Comparison of ENCODE assay signal across 10 mouse cellular contexts in genomic region chr17:11926865-11927386, GRCm38 (mm10).
DNase-seq lines count a peak whose midpoint lies in the region; ATAC-seq and TF ChIP-seq lines count a peak whose summit lies in the region.
"Had no signal": no experiment of that assay in that cellular context is flagged by ENCODE, and none has a peak within 500 bp of the region (broad histone marks: within the 10 kb centered on the region; RNA-seq: fewer than 3 reads in every experiment).

No protein-coding gene starts in this region.

- peak; percentile 31 for DNase-seq in kidney, postnatal 0 days (ENCODE audit: low spot score)
- no peak for DNase-seq in gastrocnemius, postnatal 10 days
- DNase-seq in right cerebral cortex, postnatal 25 days: no peak
- no peak for DNase-seq in lung, postnatal 4 days
- DNase-seq: heart, adult 2 months had no signal

- H3K4me3 ChIP-seq in intestine, embryonic 16.5 days (ENCODE audit: low read length): no peak overlapping the region
- no peak overlapping the region for H3K4me3 ChIP-seq in intestine, embryonic 15.5 days (replicated peaks)
- H3K4me3 ChIP-seq in forebrain, embryonic 16.5 days (replicated peaks; ENCODE audit: low read length): no peak overlapping the region
- no peak overlapping the region for H3K4me3 ChIP-seq in kidney, postnatal 0 days (replicated peaks; ENCODE audit: low read depth, low read length)
- no peak overlapping the region for H3K4me3 ChIP-seq in neural tube, embryonic 14.5 days (ENCODE audit: low read depth, low read length)
- H3K4me3 ChIP-seq: heart, adult 2 months; lung, embryonic 15.5 days had no signal

- H3K9me3 ChIP-seq in intestine, embryonic 16.5 days (ENCODE audit: control insufficient read depth, low read length): no peaks in the 10 kb centered on the region
- H3K9me3 ChIP-seq in intestine, embryonic 15.5 days: no peaks in the 10 kb centered on the region
- H3K9me3 ChIP-seq in forebrain, embryonic 16.5 days (ENCODE audit: control insufficient read depth, low read length): no peaks in the 10 kb centered on the region
- H3K9me3 ChIP-seq in kidney, postnatal 0 days (replicated peaks; ENCODE audit: low read length): no peaks in the 10 kb centered on the region
- H3K9me3 ChIP-seq in neural tube, embryonic 14.5 days (ENCODE audit: control insufficient read depth, low read length): no peaks in the 10 kb centered on the region
- H3K9me3 ChIP-seq: lung, embryonic 15.5 days had no signal

- H3K27me3 ChIP-seq in intestine, embryonic 16.5 days (replicated peaks; ENCODE audit: control insufficient read depth, insufficient read depth, low read length): no peaks in the 10 kb centered on the region
- no peaks in the 10 kb centered on the region for H3K27me3 ChIP-seq in intestine, embryonic 15.5 days (replicated peaks)
- H3K27me3 ChIP-seq in forebrain, embryonic 16.5 days (replicated peaks; ENCODE audit: control insufficient read depth, insufficient read depth, low read length): no peaks in the 10 kb centered on the region
- H3K27me3 ChIP-seq in kidney, postnatal 0 days (ENCODE audit: insufficient read depth, low read length): no peaks in the 10 kb centered on the region
- no peaks in the 10 kb centered on the region for H3K27me3 ChIP-seq in neural tube, embryonic 14.5 days (ENCODE audit: control insufficient read depth, insufficient read depth, low read length)
- H3K27me3 ChIP-seq: lung, embryonic 15.5 days had no signal

- WGBS in intestine, embryonic 16.5 days: 35% methylated on average over 11 of the region's 11 CpGs
- 48% methylated on average over 11 of the region's 11 CpGs for WGBS in intestine, embryonic 15.5 days
- 5% methylated on average over 11 of the region's 11 CpGs for whole genome bisulfite sequencing in forebrain, embryonic 16.5 days
- WGBS in kidney, postnatal 0 days: 33% methylated on average over 11 of the region's 11 CpGs
- 25% methylated on average over 11 of the region's 11 CpGs for WGBS in neural tube, embryonic 14.5 days

- H3K27ac ChIP-seq in intestine, embryonic 16.5 days (ENCODE audit: low read length): no peak overlapping the region
- H3K27ac ChIP-seq in intestine, embryonic 15.5 days: no peak overlapping the region
- no peak overlapping the region for H3K27ac ChIP-seq in forebrain, embryonic 16.5 days (ENCODE audit: low read length)
- H3K27ac ChIP-seq in kidney, postnatal 0 days: no peak overlapping the region
- H3K27ac ChIP-seq in neural tube, embryonic 14.5 days (ENCODE audit: low read depth, low read length): peak overlapping the region; percentile 69; the same call in 1 of the 2 replicates
- H3K27ac ChIP-seq: heart, adult 2 months; lung, embryonic 15.5 days had no signal

- TF ChIP-seq CTCF in kidney, postnatal 0 days (IDR thresholded peaks at IDR 0.05; ENCODE audit: low read depth): no peak

- H3K36me3 ChIP-seq in intestine, embryonic 16.5 days (ENCODE audit: control insufficient read depth, insufficient read depth, low read length): no peaks in the 10 kb centered on the region
- no peaks in the 10 kb centered on the region for H3K36me3 ChIP-seq in intestine, embryonic 15.5 days
- H3K36me3 ChIP-seq in forebrain, embryonic 16.5 days (ENCODE audit: control insufficient read depth, insufficient read depth): no peaks in the 10 kb centered on the region
- H3K36me3 ChIP-seq in kidney, postnatal 0 days (ENCODE audit: insufficient read depth, low read length): no peaks in the 10 kb centered on the region
- no peaks in the 10 kb centered on the region for H3K36me3 ChIP-seq in neural tube, embryonic 14.5 days (ENCODE audit: control insufficient read depth, insufficient read depth, low read length)
- H3K36me3 ChIP-seq: lung, embryonic 15.5 days had no signal

- ATAC-seq in intestine, embryonic 16.5 days: no peak
- no peak for ATAC-seq in intestine, embryonic 15.5 days
- 0 out of 2 replicates have a peak, but pooled peaks have one; percentile 33 for ATAC-seq in forebrain, embryonic 16.5 days
- ATAC-seq in kidney, postnatal 0 days (replicated peaks; ENCODE audit: low FRiP score, low read depth): no peak
- ATAC-seq in neural tube, embryonic 14.5 days (ENCODE audit: low read depth): no peak

- H3K4me1 ChIP-seq in intestine, embryonic 16.5 days (ENCODE audit: control insufficient read depth, insufficient read depth, low read length): no peaks in the 10 kb centered on the region
- H3K4me1 ChIP-seq in intestine, embryonic 15.5 days (replicated peaks): no peaks in the 10 kb centered on the region
- peaks cover 12% of the 10 kb centered on the region for H3K4me1 ChIP-seq in forebrain, embryonic 16.5 days (replicated peaks; ENCODE audit: control insufficient read depth, insufficient read depth, low read length)
- no peaks in the 10 kb centered on the region for H3K4me1 ChIP-seq in kidney, postnatal 0 days (replicated peaks; ENCODE audit: insufficient read depth, low read length)
- no peaks in the 10 kb centered on the region for H3K4me1 ChIP-seq in neural tube, embryonic 14.5 days (ENCODE audit: control insufficient read depth, insufficient read depth, low read length)
- H3K4me1 ChIP-seq: lung, embryonic 15.5 days had no signal

- no peak overlapping the region for H3K9ac ChIP-seq in intestine, embryonic 16.5 days (ENCODE audit: low read depth, low read length)
- H3K9ac ChIP-seq in intestine, embryonic 15.5 days: no peak overlapping the region
- H3K9ac ChIP-seq in forebrain, embryonic 16.5 days (replicated peaks; ENCODE audit: low read depth, low read length): no peak overlapping the region
- H3K9ac ChIP-seq in kidney, postnatal 0 days (ENCODE audit: low read depth, low read length): no peak overlapping the region
- no peak overlapping the region for H3K9ac ChIP-seq in neural tube, embryonic 14.5 days (replicated peaks; ENCODE audit: low read depth, low read length)
- H3K9ac ChIP-seq: lung, embryonic 15.5 days had no signal

- peak overlapping the region; percentile 26; the same call in 1 of the 2 replicates for H3K4me2 ChIP-seq in intestine, embryonic 16.5 days (ENCODE audit: low read depth, low read length)
- no peak overlapping the region for H3K4me2 ChIP-seq in intestine, embryonic 15.5 days (replicated peaks)
- 0 out of 2 replicates have a peak overlapping the region, but pooled peaks have one; percentile 21 for H3K4me2 ChIP-seq in forebrain, embryonic 16.5 days (ENCODE audit: low read length)
- peak overlapping the region; percentile 30; the same call in 1 of the 2 replicates for H3K4me2 ChIP-seq in kidney, postnatal 0 days (ENCODE audit: low read length)
- H3K4me2 ChIP-seq in neural tube, embryonic 14.5 days (ENCODE audit: low read depth, low read length): no peak overlapping the region
- H3K4me2 ChIP-seq: lung, embryonic 15.5 days had no signal

Comparison
In these comparisons a context has a peak if more than half of its experiments do, and no peak if none do; other contexts are left out.
1. H3K4me2 ChIP-seq: peak in intestine, embryonic 16.5 days (single experiment), forebrain, embryonic 16.5 days (single experiment) and kidney, postnatal 0 days (single experiment); none in intestine, embryonic 15.5 days (single experiment) and neural tube, embryonic 14.5 days (single experiment).